Comparison of ENCODE assay signal across 8 mouse cellular contexts in genomic region chr11:107275902-107276301, GRCm38 (mm10).
DNase-seq lines count a peak whose midpoint lies in the region; ATAC-seq lines count a peak whose summit lies in the region.

No protein-coding gene starts in this region.

- intact Hi-C loops in heart, postnatal 36 days (cut with DNase I), result loop anchor here (1.0 to 5.0 kb wide), 5 partner anchors 36 to 197 kb away; no protein-coding TSS in a partner anchor

- peak; percentile 45 to 50 for DNase-seq in right cerebral cortex, postnatal 10 days (ENCODE audit: low spot score in 2 of 2)
- no peak for DNase-seq in right cerebral cortex, postnatal 4 days
- peak; percentile 57 to 68 for DNase-seq in adrenal gland, postnatal 36 days
- DNase-seq in embryonic facial prominence, embryonic 14.5 days (ENCODE audit: low spot score), result peak; percentile 57
- DNase-seq in heart, postnatal 36 days, result peak; percentile 64 to 66
- peak; percentile 34 for DNase-seq in layer of hippocampus, adult 9-11 months
- DNase-seq in midbrain, embryonic 11.5 days (ENCODE audit: low spot score, missing footprints), result no peak
- peak; percentile 40 for DNase-seq in thymus, postnatal 4 days

- H3K4me3 ChIP-seq in embryonic facial prominence, embryonic 14.5 days (ENCODE audit: low read depth, low read length), result no peak overlapping the region
- H3K4me3 ChIP-seq in midbrain, embryonic 11.5 days (ENCODE audit: low read depth, low read length), result no peak overlapping the region

- WGBS in embryonic facial prominence, embryonic 14.5 days, result 32% methylated on average over 6 of the region's 6 CpGs
- WGBS in midbrain, embryonic 11.5 days, result 26% methylated on average over 6 of the region's 6 CpGs

- H3K36me3 ChIP-seq in embryonic facial prominence, embryonic 14.5 days (ENCODE audit: control insufficient read depth, insufficient read depth, low read length), result no peaks in the 10 kb centered on the region
- H3K36me3 ChIP-seq in midbrain, embryonic 11.5 days (ENCODE audit: control insufficient read depth, insufficient read depth, low read length), result no peaks in the 10 kb centered on the region

- ATAC-seq in embryonic facial prominence, embryonic 14.5 days (ENCODE audit: low read depth), result no peak
- peak; percentile 73 for ATAC-seq in midbrain, embryonic 11.5 days (ENCODE audit: low FRiP score)

- no peaks in the 10 kb centered on the region for H3K27me3 ChIP-seq in embryonic facial prominence, embryonic 14.5 days (replicated peaks; ENCODE audit: control insufficient read depth, insufficient read depth, low read length)
- H3K27me3 ChIP-seq in midbrain, embryonic 11.5 days (ENCODE audit: control insufficient read depth, insufficient read depth, low read length), result no peaks in the 10 kb centered on the region

- peaks cover 9% of the 10 kb centered on the region for H3K4me1 ChIP-seq in embryonic facial prominence, embryonic 14.5 days (ENCODE audit: control insufficient read depth, insufficient read depth, low read length)
- H3K4me1 ChIP-seq in midbrain, embryonic 11.5 days (ENCODE audit: control insufficient read depth, insufficient read depth, low read length), result peaks cover 11% of the 10 kb centered on the region

- H3K9me3 ChIP-seq in embryonic facial prominence, embryonic 14.5 days (ENCODE audit: control insufficient read depth, low read length), result no peaks in the 10 kb centered on the region
- no peaks in the 10 kb centered on the region for H3K9me3 ChIP-seq in midbrain, embryonic 11.5 days (ENCODE audit: control insufficient read depth, low read length)

- no peak overlapping the region for H3K4me2 ChIP-seq in embryonic facial prominence, embryonic 14.5 days (ENCODE audit: low read depth, low read length)
- H3K4me2 ChIP-seq in midbrain, embryonic 11.5 days, result no peak overlapping the region

- no peak overlapping the region for H3K27ac ChIP-seq in embryonic facial prominence, embryonic 14.5 days (replicated peaks; ENCODE audit: low read depth, low read length)
- no peak overlapping the region for H3K27ac ChIP-seq in midbrain, embryonic 11.5 days (ENCODE audit: low read depth, low read length)

- H3K9ac ChIP-seq in embryonic facial prominence, embryonic 14.5 days (ENCODE audit: low read depth, low read length), result no peak overlapping the region
- no peak overlapping the region for H3K9ac ChIP-seq in midbrain, embryonic 11.5 days (ENCODE audit: low read length)

Comparison
In these comparisons a context has a peak if more than half of its experiments do, and no peak if none do; other contexts are left out.
1. DNase-seq: peak in right cerebral cortex, postnatal 10 days (2 of 2), adrenal gland, postnatal 36 days (2 of 2), embryonic facial prominence, embryonic 14.5 days (single experiment), heart, postnatal 36 days (2 of 2), layer of hippocampus, adult 9-11 months (single experiment) and thymus, postnatal 4 days (single experiment); none in right cerebral cortex, postnatal 4 days (single experiment) and midbrain, embryonic 11.5 days (single experiment).